Mouse (Mus musculus): ENCODE results near the gene Rhog. TPM values are rescaled to one million over a fixed set of nuclear protein-coding genes. Genes with fewer than 3 reads are reported as not detected.

Rhog gene
- total RNA-seq, 2 experiments from 2014 or later = 23.4 to 23.9 TPM

DNA sequence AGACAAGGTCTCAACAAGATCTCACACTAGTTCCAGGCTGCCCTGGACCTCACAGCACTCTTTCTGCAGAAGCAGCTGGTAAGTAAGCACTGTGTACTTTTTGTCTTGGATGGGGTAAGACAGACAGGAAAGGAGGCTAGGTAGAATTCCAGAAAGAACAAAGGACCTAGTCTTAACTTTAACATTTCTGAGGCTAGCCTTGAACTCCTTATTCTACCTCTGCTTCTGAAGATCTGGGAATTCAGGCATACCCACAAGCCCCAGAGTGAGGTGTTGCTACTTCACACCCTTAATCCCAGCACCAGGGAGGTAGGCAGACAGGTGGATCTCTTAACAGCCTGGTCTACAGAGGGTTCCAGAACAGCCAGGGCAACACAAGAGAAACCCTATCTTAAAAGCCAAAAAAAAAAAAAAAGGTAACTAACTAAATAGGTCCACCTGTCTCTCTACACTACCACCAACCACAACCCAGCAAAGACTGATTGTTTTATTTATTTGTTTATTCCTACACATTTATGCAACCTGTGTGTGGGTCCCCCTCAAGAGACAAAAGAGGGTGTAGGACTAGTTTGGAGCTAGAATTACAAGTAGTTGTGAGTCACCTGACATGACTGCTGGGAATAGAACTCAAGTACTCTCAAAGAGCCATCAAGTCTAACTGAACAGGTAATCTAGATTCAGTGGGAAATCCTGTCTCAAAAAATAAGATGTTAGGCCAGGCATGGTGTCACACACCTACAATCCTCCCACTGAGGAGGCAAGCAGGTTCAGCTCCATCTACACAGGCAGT is 54.7 kb downstream of the Rhog start:
- no peak for TF ChIP-seq CTCF (conservative IDR thresholded peaks at IDR 0.05)
- no peak for DNase-seq (ENCODE audit: low spot score in 2 of 2)
- H3K4me3 ChIP-seq = no peak overlapping the region

DNA sequence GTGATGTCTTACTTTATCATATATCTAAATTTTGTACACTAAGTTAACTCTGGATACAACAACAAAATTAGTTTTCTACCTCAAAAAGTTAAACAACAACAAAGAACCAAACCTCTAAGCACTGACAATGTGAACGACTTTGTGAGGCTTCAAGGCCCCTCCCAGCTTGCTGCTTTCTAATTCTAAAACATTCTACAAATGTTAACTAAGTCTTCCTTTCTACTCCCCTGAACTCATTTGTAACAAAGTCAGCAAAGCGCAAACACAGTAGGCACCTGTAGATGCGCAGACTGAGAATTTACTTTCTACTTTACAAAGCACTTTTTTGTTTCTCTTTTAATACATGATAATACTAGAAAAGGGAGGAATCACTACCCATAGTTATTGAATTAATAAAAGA is 55.3 kb downstream of the Rhog start:
- no peak overlapping the region for H3K27ac ChIP-seq
- no peak overlapping the region for H3K4me3 ChIP-seq
- no peak for TF ChIP-seq CTCF (conservative IDR thresholded peaks at IDR 0.05)
- DNase-seq (ENCODE audit: low spot score in 2 of 2) = no peak

More for the DNA sequence above, 54.7 kb downstream of the Rhog start:
- H3K27ac ChIP-seq = no peak overlapping the region

DNA sequence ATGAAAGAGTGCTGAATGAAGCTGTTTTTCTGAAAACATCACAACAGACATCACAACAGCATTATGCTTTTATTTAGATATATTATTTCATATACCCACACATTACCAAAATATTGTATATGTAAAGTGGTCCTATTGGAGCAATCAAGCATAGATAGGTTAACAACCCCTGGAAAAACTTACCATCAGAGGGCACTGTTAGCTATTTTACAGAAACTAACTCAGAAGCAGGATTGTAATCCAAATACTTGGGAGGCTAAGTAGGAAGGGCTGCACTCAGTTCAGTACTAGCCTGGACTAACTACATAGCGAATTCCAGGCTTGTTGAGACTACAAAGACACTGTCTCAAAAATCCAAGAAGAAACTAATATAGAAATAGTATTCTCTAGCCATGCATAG is 63.5 kb downstream of the Rhog start:
- Histone ChIP-seq H3K4me3 (no peak overlapping the region), H3K27ac (no peak overlapping the region)
- TF ChIP-seq CTCF (conservative IDR thresholded peaks at IDR 0.05) = peak; percentile 68
- no peak for DNase-seq (ENCODE audit: low spot score in 2 of 2)

Other genes with a start within 250 kb of the Rhog start
- gene Il18bp, start 237.4 kb downstream of the Rhog start, total RNA-seq (2021) = 10 to 100 TPM in 1 of 2 experiments, 1 to 10 TPM in 1; 7.5 to 11.6 TPM
- 10 to 100 TPM; 44.3 to 47.4 TPM for gene Rnf121, start 190.6 kb downstream of the Rhog start, total RNA-seq (2021)
- gene Xndc1, start 190.5 kb downstream of the Rhog start, total RNA-seq (2021) = 10 to 100 TPM; 29.2 to 33.7 TPM
- gene Xntrpc, start 190.3 kb downstream of the Rhog start, total RNA-seq (2021) = 1 to 10 TPM; 2.3 to 2.9 TPM
- 1 to 10 TPM; 1.1 to 2.4 TPM for gene Trpc2, start 172.9 kb downstream of the Rhog start, total RNA-seq (2021)
- gene Art1, start 154.3 kb downstream of the Rhog start, total RNA-seq (2021) = not detected
- gene Art5, start 146.6 kb downstream of the Rhog start, total RNA-seq (2021) = not detected
- under 1 TPM; 0.15 to 0.54 TPM for gene Chrna10, start 139.2 kb downstream of the Rhog start, total RNA-seq (2021)
- 10 to 100 TPM; 40.7 to 45.0 TPM for gene Nup98, start 45.9 kb downstream of the Rhog start, total RNA-seq (2021)
- gene Pgap2, start 45.8 kb downstream of the Rhog start, total RNA-seq (2021) = 10 to 100 TPM; 24.3 to 30.6 TPM
- gene Stim1, start 11.8 kb upstream of the Rhog start, total RNA-seq (2021) = 10 to 100 TPM; 61.3 to 66.8 TPM
- 10 to 100 TPM; 10.8 to 13.0 TPM for gene Rrm1, start 185.6 kb upstream of the Rhog start, total RNA-seq (2021)
- not detected for gene Olfr543, start 225.6 kb upstream of the Rhog start, total RNA-seq (2021)
- gene Olfr544, start 232.3 kb upstream of the Rhog start, total RNA-seq (2021) = not detected
- not detected for gene Olfr545, start 243.5 kb upstream of the Rhog start, total RNA-seq (2021)

Measured in layer of hippocampus, adult 2 months (tissue).